Mouse (Mus musculus): Measurements from ENCODE around the gene Igflr1.

DNA sequence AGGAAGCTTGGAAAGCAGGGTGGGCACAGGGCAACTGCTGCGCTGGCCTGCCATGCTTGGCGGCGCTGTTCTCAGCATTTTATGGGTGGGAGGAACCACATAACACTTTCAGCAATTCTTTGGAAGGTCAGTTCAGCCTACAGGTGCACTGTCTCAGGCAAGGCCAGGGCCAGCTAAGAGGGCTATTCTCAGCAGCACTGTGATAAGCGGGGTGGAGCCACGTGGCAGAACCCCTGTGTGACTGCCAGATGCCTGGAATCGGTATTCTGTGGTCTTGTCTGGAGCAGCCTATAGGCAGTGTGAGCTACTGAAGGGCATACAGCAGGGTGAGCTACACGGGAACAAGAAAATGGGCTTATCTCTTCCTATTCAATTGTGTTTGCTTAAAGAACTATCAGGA lies 44.8 kb downstream of the Igflr1 start:
- TF ChIP-seq POLR2A (IDR thresholded peaks at IDR 0.05; ENCODE audit: borderline replicate concordance, extremely low read depth, insufficient read depth, insufficient read length, poor library complexity, severe bottlenecking) (no peak), CTCF (IDR thresholded peaks at IDR 0.05; ENCODE audit: borderline replicate concordance, extremely low read depth, insufficient read depth, insufficient read length) (no peak)
